Mouse (Mus musculus): ENCODE results near the gene Tanc1. TPM values are rescaled to one million over a fixed set of nuclear protein-coding genes. Genes with fewer than 3 reads are reported as not detected.

Gene Tanc1
- polyA plus RNA-seq, 1 experiment from 2014 or later, result 5.5 TPM

GRCm38 (mm10) chr2:59819415-59819814 lies 207.6 kb downstream of the Tanc1 start:
- H3K9ac ChIP-seq (replicated peaks), result no peak overlapping the region
- H3K4me3 ChIP-seq (replicated peaks), result no peak overlapping the region
- H3K4me2 ChIP-seq (replicated peaks), result no peak overlapping the region
- H3K4me1 ChIP-seq (replicated peaks), result 0 out of 2 replicates have a peak, but pooled peaks cover 4% of the 10 kb centered on the region
- peak overlapping the region; percentile 71 for H3K27ac ChIP-seq
- ATAC-seq, result no peak; the same call in 1 of the 2 replicates
- no peaks in the 10 kb centered on the region for H3K36me3 ChIP-seq
- H3K9me3 ChIP-seq, result no peaks in the 10 kb centered on the region
- no peaks in the 10 kb centered on the region for H3K27me3 ChIP-seq
- WGBS, result 67% methylated on average over 6 of the region's 6 CpGs

GRCm38 (mm10) chr2:59820088-59820487 lies 208.2 kb downstream of the Tanc1 start:
- no peak for ATAC-seq
- no peak overlapping the region for H3K9ac ChIP-seq (replicated peaks)
- no peak overlapping the region for H3K4me2 ChIP-seq (replicated peaks)
- H3K4me3 ChIP-seq (replicated peaks), result no peak overlapping the region
- no peaks in the 10 kb centered on the region for H3K27me3 ChIP-seq
- WGBS, result 75% methylated on average over 15 of the region's 15 CpGs
- peak overlapping the region; percentile 71 for H3K27ac ChIP-seq
- no peaks in the 10 kb centered on the region for H3K36me3 ChIP-seq
- H3K9me3 ChIP-seq, result no peaks in the 10 kb centered on the region
- 0 out of 2 replicates have a peak, but pooled peaks cover 5% of the 10 kb centered on the region for H3K4me1 ChIP-seq (replicated peaks)

DNA sequence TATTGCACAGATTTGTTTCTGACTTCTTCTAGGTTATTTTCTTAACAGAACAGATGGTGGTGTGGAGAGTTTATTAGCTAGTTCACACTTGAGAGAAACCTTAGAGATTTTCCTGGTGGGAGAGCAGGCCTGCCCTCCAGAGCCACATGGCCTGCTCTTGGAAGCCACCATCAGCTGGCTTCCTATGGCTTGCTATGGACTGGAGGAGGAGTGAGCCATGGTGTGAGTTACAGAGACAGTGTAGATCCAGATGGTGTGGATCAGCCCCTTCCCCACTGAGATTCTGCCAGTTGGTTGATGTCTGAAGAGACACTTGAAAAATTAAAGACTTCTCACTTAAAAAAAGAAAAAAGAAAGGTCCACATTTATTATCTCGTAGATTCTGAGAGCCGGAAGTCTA lies 209.2 kb downstream of the Tanc1 start:
- H3K4me2 ChIP-seq (replicated peaks), result no peak overlapping the region
- no peaks in the 10 kb centered on the region for H3K27me3 ChIP-seq
- H3K36me3 ChIP-seq, result no peaks in the 10 kb centered on the region
- no peak overlapping the region for H3K9ac ChIP-seq (replicated peaks)
- no peak for ATAC-seq
- H3K4me3 ChIP-seq (replicated peaks), result no peak overlapping the region
- WGBS, result 91% methylated on average over 2 of the region's 2 CpGs
- H3K4me1 ChIP-seq (replicated peaks), result 0 out of 2 replicates have a peak, but pooled peaks cover 5% of the 10 kb centered on the region
- H3K27ac ChIP-seq, result no peak overlapping the region
- no peaks in the 10 kb centered on the region for H3K9me3 ChIP-seq

GRCm38 (mm10) chr2:59824289-59824688 lies 212.4 kb downstream of the Tanc1 start:
- Histone ChIP-seq H3K9ac (replicated peaks) (no peak overlapping the region), H3K27ac (no peak overlapping the region), H3K36me3 (no peaks in the 10 kb centered on the region), H3K9me3 (no peaks in the 10 kb centered on the region), H3K4me2 (replicated peaks) (no peak overlapping the region), H3K4me1 (replicated peaks) (peaks cover 19% of the 10 kb centered on the region), H3K4me3 (replicated peaks) (no peak overlapping the region), H3K27me3 (no peaks in the 10 kb centered on the region)
- 73% methylated on average over 8 of the region's 8 CpGs for WGBS
- ATAC-seq, result no peak

GRCm38 (mm10) chr2:59825380-59825779 lies 213.5 kb downstream of the Tanc1 start:
- no peak overlapping the region for H3K27ac ChIP-seq
- no peaks in the 10 kb centered on the region for H3K9me3 ChIP-seq
- H3K27me3 ChIP-seq, result no peaks in the 10 kb centered on the region
- H3K4me1 ChIP-seq (replicated peaks), result peaks cover 29% of the 10 kb centered on the region
- no peak overlapping the region for H3K4me2 ChIP-seq (replicated peaks)
- ATAC-seq, result no peak
- H3K4me3 ChIP-seq (replicated peaks), result no peak overlapping the region
- H3K9ac ChIP-seq (replicated peaks), result no peak overlapping the region
- H3K36me3 ChIP-seq, result no peaks in the 10 kb centered on the region
- WGBS, result 88% methylated on average over 4 of the region's 4 CpGs

- no peak for ATAC-seq
- H3K9me3 ChIP-seq, result no peaks in the 10 kb centered on the region
- H3K4me1 ChIP-seq (replicated peaks), result peaks cover 38% of the 10 kb centered on the region
- H3K9ac ChIP-seq (replicated peaks), result no peak overlapping the region
- WGBS, result 69% methylated on average over 11 of the region's 11 CpGs
- no peak overlapping the region for H3K4me3 ChIP-seq (replicated peaks)
- H3K36me3 ChIP-seq, result no peaks in the 10 kb centered on the region
- H3K4me2 ChIP-seq (replicated peaks), result no peak overlapping the region
- 0 out of 2 replicates have a peak, but pooled peaks cover 6% of the 10 kb centered on the region for H3K27me3 ChIP-seq
- H3K27ac ChIP-seq, result no peak overlapping the region
Measured at GRCm38 (mm10) chr2:59828103-59828655, 216.3 kb downstream of the Tanc1 start.

GRCm38 (mm10) chr2:59828777-59829508 lies 217.1 kb downstream of the Tanc1 start:
- H3K27ac ChIP-seq, result peak overlapping the region; percentile 19; the same call in 1 of the 2 replicates
- peak overlapping the region; percentile 3; the same call in 1 of the 2 replicates for H3K4me2 ChIP-seq (replicated peaks)
- ATAC-seq, result peak; percentile 61
- H3K36me3 ChIP-seq, result no peaks in the 10 kb centered on the region
- WGBS, result 41% methylated on average over 14 of the region's 14 CpGs
- no peak overlapping the region for H3K9ac ChIP-seq (replicated peaks)
- no peak overlapping the region for H3K4me3 ChIP-seq (replicated peaks)
- H3K9me3 ChIP-seq, result no peaks in the 10 kb centered on the region
- 0 out of 2 replicates have a peak, but pooled peaks cover 6% of the 10 kb centered on the region for H3K27me3 ChIP-seq
- H3K4me1 ChIP-seq (replicated peaks), result peaks cover 38% of the 10 kb centered on the region

- Histone ChIP-seq H3K9me3 (no peaks in the 10 kb centered on the region), H3K4me3 (replicated peaks) (no peak overlapping the region), H3K27me3 (0 out of 2 replicates have a peak, but pooled peaks cover 6% of the 10 kb centered on the region), H3K9ac (replicated peaks) (no peak overlapping the region), H3K4me1 (replicated peaks) (peaks cover 33% of the 10 kb centered on the region), H3K36me3 (no peaks in the 10 kb centered on the region), H3K27ac (peak overlapping the region; percentile 19; the same call in 1 of the 2 replicates), H3K4me2 (replicated peaks) (no peak overlapping the region)
- 82% methylated on average over 7 of the region's 7 CpGs for WGBS
- peak; percentile 38 for ATAC-seq
Measured at GRCm38 (mm10) chr2:59829718-59830117, 217.9 kb downstream of the Tanc1 start.

DNA sequence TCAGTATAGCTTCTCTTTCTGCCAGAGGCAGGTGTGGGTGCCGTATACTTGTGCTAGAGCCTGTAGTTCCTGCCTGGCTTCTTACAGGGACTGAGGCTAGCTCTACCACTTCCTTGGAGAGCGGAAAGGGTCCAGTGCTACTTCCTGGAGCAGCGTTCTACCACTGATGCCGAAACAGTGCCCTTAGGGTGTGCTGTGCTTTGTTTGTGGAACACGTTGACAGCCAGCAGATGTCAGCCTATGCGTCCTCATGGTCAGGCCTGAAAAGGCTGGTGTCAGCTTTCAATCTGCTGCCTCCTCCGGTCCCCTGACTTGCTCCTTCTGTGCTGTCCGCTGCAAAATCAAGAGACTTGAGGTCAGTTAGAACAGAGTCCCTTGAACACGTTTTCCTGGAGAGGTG lies 218.3 kb downstream of the Tanc1 start:
- Histone ChIP-seq H3K9me3 (no peaks in the 10 kb centered on the region), H3K4me3 (replicated peaks) (no peak overlapping the region), H3K4me1 (replicated peaks) (peaks cover 33% of the 10 kb centered on the region), H3K27me3 (0 out of 2 replicates have a peak, but pooled peaks cover 6% of the 10 kb centered on the region), H3K36me3 (no peaks in the 10 kb centered on the region), H3K9ac (replicated peaks) (no peak overlapping the region), H3K4me2 (replicated peaks) (no peak overlapping the region), H3K27ac (no peak overlapping the region)
- WGBS, result 23% methylated on average over 9 of the region's 9 CpGs
- peak; percentile 53 for ATAC-seq

- no peak overlapping the region for H3K4me3 ChIP-seq (replicated peaks)
- H3K27ac ChIP-seq, result no peak overlapping the region
- 88% methylated on average over 5 of the region's 5 CpGs for WGBS
- 0 out of 2 replicates have a peak, but pooled peaks cover 6% of the 10 kb centered on the region for H3K27me3 ChIP-seq
- no peak for ATAC-seq
- no peak overlapping the region for H3K9ac ChIP-seq (replicated peaks)
- no peak overlapping the region for H3K4me2 ChIP-seq (replicated peaks)
- no peaks in the 10 kb centered on the region for H3K36me3 ChIP-seq
- H3K9me3 ChIP-seq, result no peaks in the 10 kb centered on the region
- peaks cover 33% of the 10 kb centered on the region for H3K4me1 ChIP-seq (replicated peaks)
Measured at GRCm38 (mm10) chr2:59830940-59831339, 219.1 kb downstream of the Tanc1 start.

- Histone ChIP-seq H3K9ac (replicated peaks) (no peak overlapping the region), H3K4me2 (replicated peaks) (no peak overlapping the region), H3K9me3 (no peaks in the 10 kb centered on the region), H3K4me1 (replicated peaks) (peaks cover 33% of the 10 kb centered on the region), H3K27ac (no peak overlapping the region), H3K4me3 (replicated peaks) (no peak overlapping the region), H3K36me3 (no peaks in the 10 kb centered on the region), H3K27me3 (0 out of 2 replicates have a peak, but pooled peaks cover 6% of the 10 kb centered on the region)
- WGBS, result 76% methylated on average over 7 of the region's 7 CpGs
- no peak for ATAC-seq
Measured at GRCm38 (mm10) chr2:59831831-59832230, 220.0 kb downstream of the Tanc1 start.

GRCm38 (mm10) chr2:59838825-59839224 lies 227.0 kb downstream of the Tanc1 start:
- Histone ChIP-seq H3K9me3 (no peaks in the 10 kb centered on the region), H3K27me3 (no peaks in the 10 kb centered on the region), H3K4me3 (replicated peaks) (no peak overlapping the region), H3K27ac (no peak overlapping the region), H3K36me3 (no peaks in the 10 kb centered on the region), H3K4me1 (replicated peaks) (peaks cover 17% of the 10 kb centered on the region), H3K4me2 (replicated peaks) (no peak overlapping the region), H3K9ac (replicated peaks) (no peak overlapping the region)
- WGBS, result 89% methylated on average over 8 of the region's 8 CpGs
- ATAC-seq, result no peak
